Mouse (Mus musculus) NIH3T3 (cell line): ENCODE measurements around the gene Mmp23.
"Not testable (repeated sequence)": the region's sequence is repeated elsewhere in the genome, so short reads cannot be mapped to it uniquely, and the experiment has no call there.

Source experiments
- DNase-seq: peaks from one replicate; pipeline ENCODE4 v3.0.0-alpha.2; 2012; ENCODE audit warnings: low read depth

Gene Mmp23

DNA sequence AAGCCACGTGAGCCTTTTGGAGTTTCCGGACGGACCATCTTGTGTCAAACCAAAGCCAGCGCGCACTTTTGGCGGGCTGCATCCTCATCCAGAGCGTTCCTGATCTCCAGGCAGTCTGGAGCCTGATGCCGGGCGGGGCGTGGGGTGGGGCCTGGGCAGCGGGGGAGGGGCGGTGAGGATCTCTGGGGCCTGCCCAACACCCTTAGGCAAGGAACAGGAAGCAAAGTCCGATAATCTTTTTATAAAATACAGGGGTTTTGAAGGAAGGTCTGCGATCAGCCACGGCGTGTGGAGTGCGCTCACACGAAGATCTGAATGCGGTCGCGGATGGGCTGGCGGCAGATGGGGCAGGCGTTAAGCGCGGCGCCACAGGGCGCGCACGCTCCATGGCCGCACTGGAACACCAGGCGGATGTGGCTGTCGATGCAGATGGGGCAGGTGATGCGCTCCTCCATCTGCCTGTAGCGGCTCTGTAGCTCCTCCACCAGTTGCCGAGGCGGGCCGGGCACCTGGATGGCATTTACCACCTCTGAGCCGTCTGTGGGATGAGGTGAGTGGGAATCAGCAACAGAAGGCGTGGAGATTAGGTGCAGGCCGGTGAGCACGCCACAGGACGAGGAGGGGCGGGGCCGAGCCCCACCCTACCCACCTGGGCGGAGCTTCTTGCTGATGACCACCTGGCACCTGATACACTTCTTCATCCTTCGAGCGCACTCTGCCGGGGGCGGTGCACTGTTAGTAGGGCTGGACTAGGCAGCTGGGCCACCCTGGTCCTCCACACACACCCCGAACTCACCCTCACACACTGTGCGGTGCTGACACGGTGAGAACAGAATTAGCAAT is 1.5 kb upstream of the Mmp23 start:
- DNase-seq = no peak

DNA sequence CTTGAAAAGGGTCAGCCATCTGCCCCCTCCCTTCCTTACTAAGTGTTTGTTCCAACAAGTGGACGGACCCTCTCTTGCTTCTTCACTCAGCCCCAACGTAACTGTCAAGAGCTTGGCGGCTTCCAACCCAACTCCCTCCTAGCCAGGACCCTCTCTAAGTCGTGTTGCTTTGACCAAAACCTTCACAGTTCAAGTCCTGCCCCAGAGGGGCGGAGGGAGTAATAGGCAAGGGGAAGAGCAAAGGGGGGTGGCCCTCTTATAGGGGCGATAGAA is 935 bp upstream of the Mmp23 start:
- DNase-seq = no peak

DNA sequence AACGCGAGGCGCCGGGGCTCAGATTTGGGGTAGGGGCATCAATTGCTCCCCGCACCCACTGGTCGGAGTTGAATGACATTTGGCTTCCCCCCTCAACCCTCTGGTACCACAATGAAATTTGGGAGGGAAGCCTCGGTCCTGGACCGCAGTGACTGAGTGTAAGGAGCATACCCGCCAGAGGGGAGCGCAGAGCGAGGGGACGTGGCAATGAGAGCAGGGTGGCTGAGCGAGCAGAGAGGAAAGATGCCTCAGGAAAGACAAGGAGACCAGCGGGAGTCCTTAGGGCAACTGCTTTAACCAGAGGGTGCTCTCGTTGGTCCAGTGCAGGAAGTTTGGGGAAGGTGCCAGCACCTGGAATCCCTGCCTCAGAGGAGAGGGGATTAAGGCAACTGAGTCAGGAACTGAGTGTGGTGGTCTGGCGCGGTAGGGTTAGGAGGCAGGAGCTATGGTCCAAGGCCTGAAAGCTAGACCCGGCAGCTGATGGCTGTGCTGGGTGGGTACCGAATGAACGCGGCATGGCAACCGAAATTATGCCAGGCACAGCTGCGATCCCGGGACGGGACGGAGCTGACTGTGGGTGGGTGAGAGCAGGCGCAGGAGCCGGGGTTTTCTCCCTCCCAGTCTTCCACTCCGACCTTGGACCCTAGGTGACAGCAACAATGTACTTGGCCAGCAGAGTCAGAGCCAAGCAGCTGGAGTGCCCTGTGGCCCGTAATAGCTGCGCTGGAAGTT is 433 bp upstream of the Mmp23 start:
- DNase-seq = no peak

DNA sequence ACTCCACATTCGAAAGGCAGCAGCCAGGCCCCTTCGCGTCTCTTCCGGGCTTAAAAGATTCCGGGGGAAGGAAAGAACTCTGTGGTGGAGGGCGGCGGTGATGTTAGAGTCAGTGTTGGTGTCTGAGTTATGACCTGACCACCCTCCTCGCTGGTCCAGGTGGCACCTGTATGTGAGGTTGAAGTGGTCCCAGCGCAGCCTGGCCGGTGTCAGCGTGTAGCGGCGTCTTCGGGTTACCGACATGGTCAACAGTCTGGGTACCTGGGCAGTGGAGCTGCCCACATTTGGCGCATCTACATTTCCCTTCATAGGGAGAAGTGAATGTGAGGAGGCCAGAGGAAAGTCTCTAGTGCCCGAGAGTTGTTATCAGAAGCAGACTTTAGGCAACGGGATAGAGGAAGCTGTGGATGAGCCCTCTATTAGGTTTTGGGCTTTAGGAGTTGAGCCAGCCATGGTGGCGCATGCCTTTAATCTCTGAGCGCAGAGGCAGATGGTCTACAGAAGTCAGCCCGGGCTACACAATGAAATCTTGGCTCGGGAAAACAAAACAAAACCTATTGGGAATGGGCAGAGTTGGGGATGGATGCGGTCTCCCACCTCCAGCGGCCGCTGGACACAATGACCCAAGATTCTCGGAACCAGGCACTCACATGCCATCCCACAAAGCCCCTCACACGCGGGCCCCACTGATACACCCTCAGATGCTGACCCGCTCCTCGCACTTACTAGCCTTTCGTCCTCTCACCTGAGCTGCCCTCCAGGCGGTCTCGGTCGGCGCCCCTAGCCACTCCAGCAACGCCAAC is 700 bp downstream of the Mmp23 start:
- DNase-seq = no peak

DNA sequence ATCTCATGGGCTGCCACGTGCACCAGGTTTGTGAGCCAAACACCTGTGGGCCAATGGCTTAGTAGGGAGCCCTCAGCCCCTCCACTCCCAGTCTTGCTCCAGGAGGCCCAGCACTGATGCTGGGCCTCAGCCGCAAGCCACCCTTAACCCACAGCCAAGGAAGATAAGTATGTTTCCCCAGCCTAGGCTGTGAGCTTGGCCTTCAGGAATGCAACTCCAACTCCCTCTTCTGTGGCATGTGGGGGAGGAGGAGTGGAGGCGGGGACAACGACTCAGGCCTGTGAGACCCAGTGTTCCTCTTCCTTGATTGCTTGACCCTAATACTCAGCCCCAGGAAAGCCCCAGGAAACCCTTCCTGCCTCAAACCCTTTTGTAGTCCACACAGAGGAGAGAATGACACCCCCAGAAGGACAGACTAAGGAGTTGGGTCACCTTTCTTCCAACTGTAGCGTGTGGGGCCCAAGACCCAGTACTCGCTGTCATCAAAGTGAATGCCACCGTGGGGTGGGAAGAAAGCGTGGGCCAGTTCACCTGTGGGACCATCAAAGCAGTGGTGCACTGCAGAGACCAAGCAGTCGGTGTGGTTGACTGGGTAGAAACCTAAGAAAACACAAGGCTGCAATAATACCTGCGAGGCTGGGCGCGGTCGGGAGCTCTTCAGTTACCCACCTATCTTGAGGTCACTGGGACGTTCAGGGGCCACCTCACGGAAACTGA is 1.5 kb downstream of the Mmp23 start:
- DNase-seq = peak; percentile 69

DNA sequence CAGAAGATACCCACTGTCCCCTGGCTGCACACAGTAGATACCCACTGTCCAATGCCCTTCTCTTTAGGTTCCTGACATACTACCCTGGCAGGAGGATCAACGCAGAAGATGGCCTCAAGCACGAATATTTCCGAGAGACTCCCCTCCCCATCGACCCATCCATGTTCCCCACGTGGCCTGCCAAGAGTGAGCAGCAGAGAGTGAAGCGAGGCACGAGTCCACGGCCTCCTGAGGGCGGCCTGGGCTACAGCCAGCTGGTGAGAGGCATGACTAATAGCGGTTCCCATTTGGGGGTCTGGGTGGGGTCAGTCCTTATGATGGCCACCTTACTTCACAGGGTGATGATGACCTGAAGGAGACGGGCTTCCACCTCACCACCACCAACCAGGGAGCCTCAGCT is 3.8 kb downstream of the Mmp23 start:
- DNase-seq = no peak

DNA sequence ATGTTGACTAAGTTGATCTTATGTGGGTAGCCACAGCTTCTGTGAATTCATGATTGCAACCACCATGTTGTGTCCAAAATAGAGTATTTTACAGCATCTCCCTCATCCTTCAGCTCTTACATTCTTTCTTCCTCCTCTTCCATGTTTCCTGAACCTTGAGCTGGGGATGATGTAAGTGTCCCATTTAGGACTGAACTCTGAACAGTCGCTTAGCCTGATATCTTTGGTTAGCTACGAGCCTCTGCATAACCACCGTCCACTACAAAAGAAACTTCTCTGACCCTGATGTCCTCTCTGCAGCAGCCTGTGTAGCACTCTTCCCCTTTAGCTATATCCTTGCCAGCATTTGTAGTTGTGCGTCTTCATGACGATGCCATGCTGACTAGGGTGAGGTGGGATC is 7.5 kb downstream of the Mmp23 start:
- no peak for DNase-seq

DNA sequence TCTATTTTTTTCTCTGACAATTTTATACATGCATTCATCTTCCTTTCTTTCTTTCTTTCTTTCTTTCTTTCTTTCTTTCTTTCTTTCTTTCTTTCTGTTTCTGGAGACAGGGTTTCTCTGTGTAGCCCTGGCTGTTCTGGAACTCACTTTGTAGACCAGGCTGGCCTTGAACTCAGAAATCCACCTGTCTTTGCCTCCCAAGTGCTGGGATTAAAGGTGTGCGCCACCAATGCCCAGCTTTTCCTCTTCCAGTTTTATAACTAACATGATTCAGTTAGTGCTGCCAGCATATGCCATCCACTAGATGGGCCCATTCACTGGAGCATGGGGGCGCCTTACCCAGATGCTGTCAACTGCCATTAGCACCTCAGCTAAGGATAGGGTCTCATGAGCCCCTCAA is 7.9 kb downstream of the Mmp23 start, which contains the start of gene Gm10563:
TSS of gene Gm10563 (minus strand) at position 101 of the 400 bp plus-strand sequence.
- not testable (repeated sequence) for DNase-seq

DNA sequence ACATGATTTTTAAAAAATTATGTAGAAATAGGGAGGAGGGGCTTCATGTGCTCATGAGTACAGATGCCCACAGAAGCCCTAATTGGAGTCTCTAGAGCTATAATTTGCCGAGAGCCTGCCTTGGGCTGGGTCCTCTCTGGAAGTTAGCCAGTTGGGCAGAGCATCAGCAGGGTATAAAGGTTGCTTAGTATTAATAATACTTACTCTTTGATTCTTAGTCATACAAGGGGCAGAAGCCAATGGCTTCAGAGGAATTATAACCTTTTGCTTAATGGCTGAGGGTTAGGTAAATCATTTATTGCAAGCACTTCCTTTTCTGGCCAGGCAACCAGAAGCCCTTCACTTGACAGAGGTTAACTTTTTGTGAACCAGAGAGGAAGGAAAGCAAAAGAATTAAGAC is 9.7 kb downstream of the Mmp23 start:
- no peak for DNase-seq

DNA sequence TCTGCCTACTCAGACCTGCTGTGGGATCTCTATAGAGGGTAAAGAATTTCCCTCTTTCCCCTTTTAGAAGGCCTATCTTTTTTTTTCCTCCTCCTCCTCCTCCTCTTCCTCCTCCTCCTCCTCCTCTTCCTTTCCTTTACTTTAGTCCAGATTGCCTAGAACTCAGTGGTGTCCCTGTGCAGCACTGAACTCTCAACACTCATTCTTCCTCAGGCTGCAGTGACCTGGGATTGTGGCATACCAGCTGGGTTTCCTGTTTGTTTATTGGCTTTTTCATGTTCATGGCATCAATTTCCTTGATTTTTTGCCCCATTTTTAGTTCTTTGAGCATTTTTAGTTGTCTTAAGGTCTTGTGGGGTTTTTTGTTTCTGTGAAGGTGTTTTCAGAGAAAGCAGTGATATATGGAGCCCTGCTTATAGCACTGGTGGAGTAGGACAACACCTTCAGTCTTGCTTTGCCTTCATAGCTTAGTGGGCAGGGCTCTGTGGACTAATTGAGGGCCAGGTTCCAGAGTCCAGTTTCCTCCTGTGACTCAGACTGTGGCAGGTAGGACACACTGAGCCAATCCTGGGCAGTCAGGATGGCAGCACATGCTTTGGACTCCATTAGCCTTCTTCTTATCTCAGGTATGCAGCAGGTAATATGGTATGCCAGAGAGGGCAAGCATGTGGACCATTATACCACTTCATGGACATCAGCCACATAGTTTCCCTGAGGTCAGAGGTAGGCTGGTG is 17.3 kb downstream of the Mmp23 start:
- no peak for DNase-seq

DNA sequence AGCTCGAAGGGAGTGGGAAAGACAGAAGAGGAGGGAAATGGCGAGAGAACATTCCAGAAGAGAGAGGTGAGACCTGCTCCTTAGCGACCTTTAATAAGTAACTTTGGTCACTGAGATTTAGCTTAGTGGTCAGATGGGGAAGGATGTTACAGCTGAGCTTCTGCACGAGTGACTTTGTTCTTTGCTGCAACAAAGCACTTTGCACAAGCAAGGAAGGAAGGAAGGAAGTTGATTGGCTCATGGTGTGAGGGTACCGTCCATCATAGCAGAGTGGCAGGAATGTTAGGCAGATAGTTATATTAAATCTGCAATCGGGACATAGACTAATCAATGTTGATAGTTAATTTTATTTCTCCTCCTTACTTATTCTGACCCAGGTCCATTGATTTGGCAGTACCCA is 22.9 kb downstream of the Mmp23 start:
- DNase-seq = no peak

DNA sequence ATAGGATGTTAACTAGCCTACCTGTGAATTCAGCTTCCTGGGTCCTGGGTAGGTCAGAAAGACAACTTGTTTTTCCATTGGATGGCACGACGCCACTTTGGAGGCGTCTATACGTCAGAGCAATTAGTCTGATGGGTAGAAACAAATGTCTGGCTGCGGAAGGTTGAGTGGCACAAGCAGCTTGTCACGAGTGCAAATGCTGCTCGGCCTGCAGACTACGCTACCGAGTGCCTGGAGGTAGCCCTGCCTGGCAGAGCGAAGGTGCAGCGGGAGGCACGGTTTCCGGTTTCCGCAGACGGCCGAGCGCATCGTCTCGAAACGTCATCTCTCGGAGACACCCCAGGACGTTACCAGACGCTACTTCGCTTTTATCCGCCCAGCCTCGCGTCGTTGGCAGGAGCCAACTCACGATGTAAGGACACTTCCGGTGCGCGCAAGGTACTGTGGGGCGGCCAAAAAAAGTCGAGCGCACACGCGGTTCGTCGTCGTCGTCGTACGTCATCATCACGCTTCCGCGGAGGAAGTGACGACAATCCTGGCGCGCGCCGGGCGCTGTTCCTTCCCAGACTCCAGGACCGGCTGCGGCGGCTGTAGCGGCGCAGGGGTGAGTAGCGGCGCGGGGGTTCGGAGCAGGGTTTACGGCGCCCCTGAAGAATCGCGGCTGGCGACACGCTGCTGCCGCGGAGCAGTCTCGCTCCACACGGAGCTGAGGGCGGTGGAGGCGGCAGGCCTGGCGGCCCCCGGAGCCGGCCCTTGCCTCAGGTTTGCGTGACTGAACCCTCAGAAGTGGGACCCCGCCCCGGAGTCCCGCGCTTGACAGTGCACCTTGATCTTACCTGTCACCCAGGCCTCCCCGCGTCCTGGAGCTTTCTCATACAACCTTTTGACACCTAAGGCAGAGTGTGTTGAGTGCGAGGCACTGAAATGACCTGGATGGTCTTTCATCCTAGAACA is 28.6 kb downstream of the Mmp23 start, which contains the start of gene Cdk11b:
TSS of gene Cdk11b (plus strand) at position 517 of the 954 bp plus-strand sequence.
- DNase-seq = peak; percentile 98

DNA sequence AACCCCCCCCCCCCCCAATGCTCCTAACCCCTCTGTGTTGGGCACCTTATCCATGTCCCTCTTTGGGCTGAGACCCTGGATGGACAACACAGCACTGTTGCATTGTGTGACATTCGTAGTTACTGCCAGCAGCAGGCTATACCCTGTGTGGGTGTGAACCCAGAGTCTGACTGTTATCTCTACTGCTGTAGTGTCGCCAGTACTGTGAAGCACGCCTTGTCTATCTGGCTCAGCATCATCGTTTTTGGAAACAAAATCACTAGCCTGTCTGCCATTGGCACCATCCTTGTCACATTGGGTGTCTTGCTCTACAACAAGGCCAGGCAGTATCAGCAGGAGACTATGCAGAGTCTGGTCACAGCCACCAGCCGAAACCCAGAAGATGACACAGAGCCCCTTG is 34.9 kb downstream of the Mmp23 start:
- no peak for DNase-seq

DNA sequence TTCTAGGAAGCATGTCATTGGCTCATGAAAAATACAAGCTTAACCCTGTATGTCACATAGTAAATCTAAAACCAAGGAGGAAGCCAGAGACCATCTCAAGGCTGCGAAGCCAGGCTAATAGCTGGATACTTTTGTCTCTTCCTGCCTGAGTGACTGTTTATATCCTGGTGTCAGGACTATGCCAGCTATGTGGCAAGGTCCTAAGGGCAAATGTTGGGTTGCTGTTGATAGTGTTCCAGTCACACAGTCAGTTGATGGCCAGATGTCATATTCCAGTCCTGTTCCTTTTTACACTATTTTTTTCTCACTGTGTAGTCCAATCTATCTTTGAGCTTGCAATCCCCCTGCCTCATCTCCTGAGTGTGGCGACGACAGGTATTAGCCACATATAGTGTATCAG is 39.9 kb downstream of the Mmp23 start:
- no peak for DNase-seq

DNA sequence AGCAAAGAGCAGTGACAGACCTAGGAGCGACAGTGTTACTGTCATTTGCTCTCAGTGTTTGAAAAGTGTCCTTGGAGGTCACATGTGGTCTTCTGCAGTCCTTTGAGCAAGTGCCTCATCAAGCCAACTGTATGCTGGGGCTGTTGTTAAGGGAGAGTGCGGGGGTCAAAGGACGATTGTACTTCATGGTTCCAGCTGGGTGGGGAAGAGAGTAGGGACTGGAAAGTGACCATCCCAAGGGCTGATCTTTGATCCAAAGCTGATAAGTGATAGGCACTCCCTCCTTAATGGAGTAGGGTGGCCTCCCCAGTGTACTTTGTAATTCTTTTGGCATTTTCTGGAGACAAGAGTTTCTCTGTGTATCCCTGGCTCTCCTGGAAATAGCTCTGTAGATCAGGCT is 41.3 kb downstream of the Mmp23 start:
- no peak for DNase-seq

DNA sequence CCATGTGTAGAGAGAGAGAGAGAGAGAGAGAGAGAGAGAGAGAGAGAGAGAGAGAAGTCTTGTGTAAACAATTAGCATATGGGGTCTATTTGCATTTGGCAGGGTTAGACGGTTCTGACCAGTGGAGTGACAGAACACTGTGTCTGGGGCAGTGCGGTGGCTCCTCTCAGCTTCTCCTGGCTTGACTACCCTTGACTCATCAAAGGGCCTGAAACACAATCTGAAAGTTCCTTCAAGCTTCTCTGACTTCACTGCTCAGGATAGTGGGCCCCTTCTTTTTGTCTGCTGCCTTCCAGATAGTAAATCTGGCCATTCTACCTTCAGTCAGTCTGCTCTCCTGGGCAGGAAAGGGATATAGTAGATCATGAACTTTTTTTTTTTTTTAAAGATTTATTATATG is 46.4 kb downstream of the Mmp23 start:
- no peak for DNase-seq

DNA sequence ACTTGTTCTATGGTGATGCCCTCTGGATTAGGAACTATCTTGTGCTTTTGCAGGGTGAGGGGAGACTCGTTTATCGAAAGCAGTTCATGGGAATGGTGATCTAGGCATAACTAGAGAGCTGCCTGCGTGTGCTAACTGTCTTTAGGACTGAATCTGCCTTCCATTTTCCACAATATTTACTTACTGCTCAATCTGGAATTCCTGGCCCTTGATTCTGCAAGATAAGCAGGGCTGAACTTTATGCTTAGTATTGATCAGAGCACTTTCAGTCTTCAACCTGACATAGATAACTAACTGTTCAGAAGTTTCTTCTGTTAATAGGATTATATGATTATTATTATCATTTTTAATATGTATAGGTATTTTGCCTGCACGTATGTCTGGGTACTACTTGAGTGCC is 48.1 kb downstream of the Mmp23 start:
- no peak for DNase-seq

DNA sequence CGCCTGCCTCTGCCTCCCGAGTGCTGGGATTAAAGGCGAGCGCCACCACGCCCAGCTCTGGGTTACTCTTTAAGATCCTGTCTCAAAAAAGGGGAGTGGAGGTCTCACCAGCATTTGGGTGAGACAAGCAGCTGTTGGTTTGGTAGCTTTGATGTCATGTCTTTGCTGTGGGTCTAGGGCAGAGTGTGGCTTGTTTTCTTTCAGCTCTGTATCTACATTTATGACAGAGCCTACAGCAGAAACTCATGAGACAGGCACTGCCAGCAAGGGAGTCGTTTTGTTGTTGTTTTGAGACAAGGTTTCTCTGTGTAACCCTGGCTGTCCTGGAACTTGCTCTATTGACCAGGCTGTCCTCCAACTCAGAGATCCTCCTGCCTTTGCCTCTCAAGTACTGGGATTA is 49.4 kb downstream of the Mmp23 start:
- DNase-seq = no peak

DNA sequence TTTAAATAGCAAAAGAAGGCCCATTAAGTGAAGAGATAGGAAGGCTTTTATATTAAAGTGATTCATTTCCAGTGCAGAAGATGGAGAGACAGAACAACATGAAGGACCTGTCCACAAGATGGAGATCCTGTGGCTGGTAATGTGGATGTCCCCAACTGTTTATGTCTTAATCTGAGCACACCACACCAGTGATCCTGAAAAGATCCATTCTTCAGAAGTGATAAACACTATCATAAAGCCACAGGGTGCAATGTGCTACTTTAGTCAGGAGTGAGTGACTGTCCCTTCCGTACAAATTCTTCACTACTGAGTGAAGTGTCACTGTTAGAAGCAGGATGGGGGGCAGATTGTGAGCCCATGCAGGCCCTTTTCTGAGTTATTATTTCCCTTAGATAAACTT is 50.4 kb downstream of the Mmp23 start:
- no peak for DNase-seq

DNA sequence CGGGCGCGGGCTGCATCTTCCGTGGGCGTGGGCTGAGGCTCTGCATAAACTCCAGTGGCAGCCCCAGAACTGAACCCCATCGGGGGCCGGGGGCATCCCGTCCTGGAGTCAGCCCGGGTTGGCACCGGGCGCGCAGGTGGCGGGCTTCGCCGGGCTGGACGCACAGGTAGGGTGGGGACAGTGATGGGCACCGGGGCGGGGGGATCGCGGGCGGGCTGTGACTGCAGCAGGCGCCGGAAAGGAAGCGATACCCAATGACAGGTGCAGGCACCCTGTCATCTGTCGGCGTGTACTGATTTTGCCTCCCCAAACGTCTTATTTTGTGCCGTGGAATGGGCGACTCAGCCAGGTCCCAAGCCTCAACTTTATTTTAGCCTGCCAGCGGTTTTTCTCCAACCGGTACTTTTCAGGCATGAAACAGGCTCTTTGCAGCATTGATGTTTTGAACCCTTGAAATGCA is 51.2 kb downstream of the Mmp23 start:
- no peak for DNase-seq
